In the genomic region with DNA sequence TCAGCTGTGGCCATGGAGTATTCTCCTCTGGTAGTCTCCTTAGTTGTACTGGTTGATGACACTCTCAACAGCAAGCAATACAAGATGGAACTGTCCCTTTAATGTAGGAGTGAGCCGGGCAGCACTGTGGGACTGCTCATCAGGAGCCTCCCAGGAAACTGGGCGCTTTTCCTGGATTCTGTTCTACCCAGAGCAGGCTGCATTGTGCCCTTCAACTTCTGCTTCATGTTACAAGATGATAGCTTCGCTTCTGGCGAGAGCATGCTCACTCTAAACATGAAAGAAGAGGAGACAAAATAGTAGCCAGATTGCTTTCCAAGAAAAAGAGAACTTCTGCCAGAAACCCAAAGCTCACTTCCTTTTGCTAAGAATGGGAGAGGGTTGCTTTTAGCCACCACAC, we compare ENCODE assay signal across 9 mouse cellular contexts.
"Had no signal": no experiment of that assay in that cellular context is flagged by ENCODE, and none has a peak within 500 bp of the region (broad histone marks: within the 10 kb centered on the region; RNA-seq: fewer than 3 reads in every experiment).

No protein-coding gene starts in this region.

- DNase-seq: kidney, adult 18-20 months; kidney, postnatal 10 days; kidney, postnatal 4 days; liver; liver, embryonic 13.5 days; liver, postnatal 0 days; lung, postnatal 14 days; thymus, adult 18-20 months; thymus, postnatal 25 days had no signal
